Mouse (Mus musculus): ENCODE results near the gene Elf2. TPM values are rescaled to one million over a fixed set of nuclear protein-coding genes. Genes with fewer than 3 reads are reported as not detected.
A peak's percentile ranks its signal among the peaks of the same experiment; 100 is the strongest.
"Not testable (repeated sequence)": the region's sequence is repeated elsewhere in the genome, so short reads cannot be mapped to it uniquely, and the experiment has no call there.

Gene Elf2
- polyA plus RNA-seq, 1 experiment from 2014 or later, result 50.3 TPM

DNA sequence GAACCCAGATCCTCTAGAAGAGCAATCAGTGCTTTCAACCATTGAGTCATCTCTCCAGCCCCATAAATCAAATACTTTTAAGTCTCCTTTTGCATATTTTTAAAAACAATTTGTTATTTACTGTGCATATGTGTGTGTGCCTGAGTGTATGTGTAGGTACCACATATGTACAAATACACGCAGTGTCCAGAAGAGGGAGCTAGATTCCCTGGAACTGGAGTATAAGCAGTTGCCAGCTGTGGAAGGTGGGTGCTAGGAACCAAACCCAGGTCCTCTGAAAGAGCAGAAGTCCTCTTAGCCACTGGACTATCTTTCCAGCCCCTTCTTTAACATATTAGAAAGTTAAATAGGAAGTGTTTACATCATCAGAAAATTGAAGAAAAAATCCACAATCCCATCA lies 15.0 kb downstream of the Elf2 start:
- no peak for ATAC-seq
- H3K27me3 ChIP-seq, result no peaks in the 10 kb centered on the region
- no peak overlapping the region for H3K4me3 ChIP-seq (replicated peaks)
- H3K27ac ChIP-seq, result no peak overlapping the region
- H3K36me3 ChIP-seq, result peaks cover 37% of the 10 kb centered on the region
- no peak overlapping the region for H3K9ac ChIP-seq (replicated peaks)
- H3K4me2 ChIP-seq (replicated peaks), result no peak overlapping the region
- 91% methylated on average over 1 of the region's 1 CpGs for WGBS
- 0 out of 2 replicates have a peak, but pooled peaks cover 4% of the 10 kb centered on the region for H3K9me3 ChIP-seq
- no peaks in the 10 kb centered on the region; the same call in 1 of the 2 replicates for H3K4me1 ChIP-seq (replicated peaks)

DNA sequence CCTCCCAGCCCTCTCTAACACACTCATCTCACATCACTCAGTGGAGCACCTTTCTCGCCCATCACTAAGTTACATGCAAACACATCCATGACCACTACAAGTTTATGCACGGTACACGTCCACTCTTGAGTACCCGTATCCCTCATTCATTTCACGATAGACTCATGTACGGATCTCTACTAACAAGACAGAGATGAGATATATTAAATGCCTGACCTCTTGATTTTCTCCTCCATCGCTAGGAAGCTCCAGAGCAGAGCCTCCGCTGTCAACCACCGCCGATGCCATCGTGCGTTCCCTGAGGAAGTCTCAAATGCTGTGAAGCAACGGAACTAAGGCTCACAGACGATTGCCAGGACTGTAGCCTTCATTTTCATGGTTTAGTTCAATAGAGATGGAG lies 17.5 kb downstream of the Elf2 start:
- H3K4me2 ChIP-seq (replicated peaks), result no peak overlapping the region

DNA sequence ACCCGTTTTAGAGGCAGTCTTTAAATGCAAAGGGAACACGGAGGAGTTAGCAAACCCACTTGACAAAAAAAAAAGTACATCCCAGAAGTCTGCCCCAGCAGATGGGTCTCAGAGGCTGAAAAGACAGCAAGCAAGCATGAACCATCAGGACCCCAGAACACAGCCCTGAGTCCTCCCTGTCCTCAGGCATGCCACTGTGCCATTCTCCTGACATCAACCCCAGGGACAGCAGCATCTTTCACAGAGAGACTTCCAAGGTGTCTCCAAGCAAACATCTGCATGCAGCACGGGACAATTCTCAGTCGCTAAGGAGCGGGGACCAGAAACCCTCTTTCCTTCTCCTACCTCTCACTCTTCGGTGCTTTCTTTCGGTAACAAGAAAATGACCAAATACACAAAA lies 18.1 kb downstream of the Elf2 start:
- H3K4me3 ChIP-seq (replicated peaks), result no peak overlapping the region
- no peak overlapping the region for H3K9ac ChIP-seq (replicated peaks)
- H3K36me3 ChIP-seq, result peaks cover 60% of the 10 kb centered on the region
- H3K27ac ChIP-seq, result no peak overlapping the region
- H3K4me2 ChIP-seq (replicated peaks), result no peak overlapping the region
- no peak for ATAC-seq
- no peaks in the 10 kb centered on the region for H3K27me3 ChIP-seq
- H3K4me1 ChIP-seq (replicated peaks), result no peaks in the 10 kb centered on the region
- 92% methylated on average over 7 of the region's 7 CpGs for WGBS
- H3K9me3 ChIP-seq, result 0 out of 2 replicates have a peak, but pooled peaks cover 4% of the 10 kb centered on the region

More for the DNA sequence above, 17.5 kb downstream of the Elf2 start:
- Histone ChIP-seq H3K27me3 (no peaks in the 10 kb centered on the region), H3K9ac (replicated peaks) (no peak overlapping the region), H3K4me3 (replicated peaks) (no peak overlapping the region), H3K36me3 (peaks cover 55% of the 10 kb centered on the region), H3K27ac (no peak overlapping the region), H3K9me3 (0 out of 2 replicates have a peak, but pooled peaks cover 4% of the 10 kb centered on the region), H3K4me1 (replicated peaks) (no peaks in the 10 kb centered on the region)
- 97% methylated on average over 14 of the region's 14 CpGs for WGBS
- no peak for ATAC-seq

DNA sequence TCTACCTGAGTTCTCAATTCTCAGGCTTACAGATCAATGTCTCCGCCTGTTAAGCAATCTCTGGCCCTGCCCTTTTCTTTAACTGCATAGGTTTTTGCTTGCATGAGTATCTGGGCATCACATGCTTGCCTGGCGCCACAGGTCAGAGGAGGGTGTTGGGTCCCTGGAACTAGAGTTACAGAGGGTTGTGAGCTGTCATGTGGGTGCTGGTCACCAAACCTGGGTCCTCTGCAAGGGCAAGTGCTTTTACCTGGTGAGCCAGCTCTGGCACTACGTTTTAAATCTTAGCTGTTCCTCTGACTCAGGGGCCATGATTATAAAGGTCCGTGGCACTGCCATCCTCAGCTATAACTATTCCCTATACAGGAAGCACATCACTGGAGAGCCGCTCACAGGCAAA lies 19.3 kb downstream of the Elf2 start:
- Histone ChIP-seq H3K4me3 (replicated peaks) (no peak overlapping the region), H3K4me1 (replicated peaks) (no peaks in the 10 kb centered on the region), H3K27me3 (no peaks in the 10 kb centered on the region), H3K36me3 (peaks cover 60% of the 10 kb centered on the region), H3K4me2 (replicated peaks) (no peak overlapping the region), H3K9ac (replicated peaks) (no peak overlapping the region), H3K27ac (no peak overlapping the region), H3K9me3 (no peaks in the 10 kb centered on the region)
- 93% methylated on average over 5 of the region's 5 CpGs for WGBS
- ATAC-seq, result no peak

DNA sequence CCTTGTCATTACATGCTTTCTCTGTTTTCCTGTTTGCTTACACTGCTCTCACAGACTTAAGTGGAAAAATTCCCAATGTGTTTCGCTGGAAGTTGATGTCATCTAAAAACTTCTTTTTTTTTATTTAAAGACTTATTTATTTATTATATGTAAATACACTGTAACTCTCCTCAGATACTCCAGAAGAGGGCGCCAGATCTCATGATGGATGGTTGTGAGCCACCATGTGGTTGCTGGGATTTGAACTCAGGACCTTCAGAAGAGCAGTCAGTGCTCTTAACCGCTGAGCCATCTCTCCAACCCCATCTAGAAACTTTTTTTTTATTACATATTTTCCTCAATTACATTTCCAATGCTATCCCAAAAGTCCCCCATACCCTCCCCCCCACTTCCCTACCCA lies 22.4 kb downstream of the Elf2 start:
- not testable (repeated sequence) for H3K9ac ChIP-seq (replicated peaks); H3K4me1 ChIP-seq (replicated peaks); H3K4me3 ChIP-seq (replicated peaks); ATAC-seq; H3K27me3 ChIP-seq; H3K27ac ChIP-seq; H3K9me3 ChIP-seq; H3K4me2 ChIP-seq (replicated peaks)
- peaks cover 45% of the 10 kb centered on the region for H3K36me3 ChIP-seq
- 89% methylated on average over 3 of the region's 3 CpGs for WGBS

DNA sequence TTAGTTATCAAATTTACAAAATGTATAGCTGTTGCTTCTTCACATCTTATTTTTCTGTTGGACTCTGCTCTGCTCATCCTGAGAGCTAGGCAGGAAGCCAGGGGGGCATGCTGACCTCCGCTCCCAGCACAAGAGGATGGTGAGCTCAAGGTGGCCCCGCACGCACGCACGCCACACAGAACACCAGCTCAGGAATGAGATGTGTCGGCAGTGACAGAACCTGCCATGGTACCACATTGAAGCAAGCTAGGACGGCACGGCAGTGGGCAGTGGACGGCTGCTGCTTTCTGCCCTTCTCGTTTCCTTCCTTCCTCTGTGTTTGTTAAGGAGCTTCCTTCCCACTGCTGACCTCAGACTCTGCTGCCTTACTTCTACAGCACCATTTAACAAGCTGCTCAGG lies 23.6 kb downstream of the Elf2 start:
- Histone ChIP-seq H3K4me2 (replicated peaks) (no peak overlapping the region), H3K9ac (replicated peaks) (no peak overlapping the region), H3K9me3 (no peaks in the 10 kb centered on the region), H3K4me1 (replicated peaks) (no peaks in the 10 kb centered on the region), H3K27ac (no peak overlapping the region), H3K27me3 (no peaks in the 10 kb centered on the region), H3K4me3 (replicated peaks) (no peak overlapping the region), H3K36me3 (peaks cover 36% of the 10 kb centered on the region)
- no peak for ATAC-seq
- 92% methylated on average over 10 of the region's 10 CpGs for WGBS

DNA sequence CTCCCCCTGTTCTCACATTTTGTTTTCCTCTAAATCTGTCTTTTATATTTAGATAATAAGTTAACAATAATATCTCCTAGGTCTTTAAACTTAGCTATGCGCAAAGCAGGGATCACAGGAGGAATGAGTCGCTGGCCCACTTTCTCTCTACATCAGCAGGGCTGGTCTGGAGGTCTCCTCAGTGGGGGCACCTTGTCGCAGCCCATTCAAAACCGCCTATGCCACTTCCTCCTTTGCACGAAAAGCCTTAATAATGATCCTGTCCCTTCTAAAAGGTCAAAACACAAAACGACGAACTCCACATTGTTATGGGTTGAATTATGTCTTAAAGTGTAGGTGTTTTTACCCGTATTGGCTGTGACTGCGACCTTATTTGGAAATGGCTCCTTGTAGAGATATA lies 28.8 kb downstream of the Elf2 start:
- no peak overlapping the region for H3K27ac ChIP-seq
- no peak overlapping the region for H3K4me2 ChIP-seq (replicated peaks)
- H3K36me3 ChIP-seq, result peaks cover 11% of the 10 kb centered on the region
- peaks cover 11% of the 10 kb centered on the region; the same call in 1 of the 2 replicates for H3K4me1 ChIP-seq (replicated peaks)
- H3K4me3 ChIP-seq (replicated peaks), result no peak overlapping the region
- no peak for ATAC-seq
- WGBS, result 50% methylated on average over 9 of the region's 9 CpGs
- H3K9me3 ChIP-seq, result no peaks in the 10 kb centered on the region
- H3K9ac ChIP-seq (replicated peaks), result no peak overlapping the region
- H3K27me3 ChIP-seq, result no peaks in the 10 kb centered on the region

DNA sequence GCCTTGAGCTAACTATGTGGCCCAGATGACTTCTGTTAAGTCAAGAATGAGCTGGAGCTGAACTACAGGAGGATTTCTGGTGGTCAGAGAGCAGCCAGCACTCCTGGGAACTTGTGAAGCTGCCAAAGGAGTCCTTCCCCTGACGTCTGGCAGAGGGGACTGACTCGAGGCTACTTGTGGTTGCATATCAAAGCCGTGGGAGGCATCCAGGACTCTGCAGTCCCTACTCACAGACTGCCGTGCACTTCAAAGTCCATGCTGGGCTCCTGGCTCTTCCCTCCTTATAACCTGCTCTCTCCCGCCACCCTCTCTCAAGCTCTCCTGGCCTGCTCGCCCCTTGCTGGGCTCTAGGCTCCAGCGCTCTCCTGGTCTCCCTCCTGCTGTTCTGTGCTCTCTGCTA lies 30.4 kb downstream of the Elf2 start:
- H3K27me3 ChIP-seq, result no peaks in the 10 kb centered on the region
- H3K36me3 ChIP-seq, result peaks cover 15% of the 10 kb centered on the region
- H3K4me1 ChIP-seq (replicated peaks), result peaks cover 11% of the 10 kb centered on the region; the same call in 1 of the 2 replicates
- H3K9ac ChIP-seq (replicated peaks), result no peak overlapping the region
- WGBS, result 43% methylated on average over 7 of the region's 7 CpGs
- no peak overlapping the region for H3K27ac ChIP-seq
- no peak overlapping the region for H3K4me3 ChIP-seq (replicated peaks)
- no peaks in the 10 kb centered on the region for H3K9me3 ChIP-seq
- no peak overlapping the region for H3K4me2 ChIP-seq (replicated peaks)
- ATAC-seq, result peak; percentile 55; the same call in 1 of the 2 replicates

DNA sequence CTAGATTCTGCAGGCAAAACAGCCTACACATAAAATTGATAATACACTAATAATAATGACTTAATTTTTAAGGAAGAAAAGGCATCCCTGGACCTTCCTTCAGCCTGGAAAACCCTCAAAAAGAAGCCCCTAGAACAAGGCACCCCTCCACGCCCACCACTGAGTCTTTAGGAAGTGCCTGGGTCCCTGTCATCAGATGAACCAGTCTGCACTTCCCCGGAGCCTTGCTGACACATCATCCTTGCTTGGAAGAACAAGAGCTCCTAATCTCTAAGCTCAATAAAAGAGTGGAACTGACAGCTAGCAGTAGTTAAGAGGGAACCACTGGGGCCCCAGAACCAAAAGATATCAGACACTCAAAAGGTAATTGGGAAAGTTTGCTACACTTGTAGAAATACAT lies 33.8 kb downstream of the Elf2 start:
- WGBS, result 76% methylated on average over 2 of the region's 2 CpGs
- Histone ChIP-seq H3K4me2 (replicated peaks) (no peak overlapping the region), H3K36me3 (peaks cover 21% of the 10 kb centered on the region), H3K9ac (replicated peaks) (no peak overlapping the region), H3K27me3 (no peaks in the 10 kb centered on the region), H3K4me3 (replicated peaks) (no peak overlapping the region), H3K4me1 (replicated peaks) (peaks cover 11% of the 10 kb centered on the region; the same call in 1 of the 2 replicates), H3K27ac (no peak overlapping the region), H3K9me3 (no peaks in the 10 kb centered on the region)
- ATAC-seq, result no peak

DNA sequence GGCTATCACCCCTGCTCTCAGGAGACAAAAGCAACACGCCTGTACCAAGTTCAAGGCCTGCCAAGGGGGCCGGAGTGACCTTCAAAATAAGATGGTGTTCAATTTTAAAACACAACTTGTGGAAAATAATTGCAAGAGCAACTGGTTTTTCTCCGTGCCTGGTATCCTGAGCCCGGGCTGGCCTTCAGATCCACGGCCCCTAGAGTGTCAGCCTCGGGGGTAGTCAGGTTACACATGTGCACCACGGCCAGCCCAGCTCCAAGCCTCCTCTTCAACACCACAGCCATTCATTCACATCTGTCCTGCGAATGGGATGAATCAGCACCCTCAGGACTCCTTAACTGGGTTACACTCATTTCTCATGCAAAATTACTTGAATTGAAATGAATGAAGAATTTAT lies 34.5 kb downstream of the Elf2 start:
- WGBS, result 92% methylated on average over 8 of the region's 8 CpGs
- no peak overlapping the region for H3K27ac ChIP-seq
- H3K4me1 ChIP-seq (replicated peaks), result peaks cover 9% of the 10 kb centered on the region; the same call in 1 of the 2 replicates
- H3K4me2 ChIP-seq (replicated peaks), result no peak overlapping the region
- H3K4me3 ChIP-seq (replicated peaks), result no peak overlapping the region
- H3K36me3 ChIP-seq, result peaks cover 25% of the 10 kb centered on the region
- ATAC-seq, result no peak
- H3K9me3 ChIP-seq, result no peaks in the 10 kb centered on the region
- no peak overlapping the region for H3K9ac ChIP-seq (replicated peaks)
- no peaks in the 10 kb centered on the region for H3K27me3 ChIP-seq

DNA sequence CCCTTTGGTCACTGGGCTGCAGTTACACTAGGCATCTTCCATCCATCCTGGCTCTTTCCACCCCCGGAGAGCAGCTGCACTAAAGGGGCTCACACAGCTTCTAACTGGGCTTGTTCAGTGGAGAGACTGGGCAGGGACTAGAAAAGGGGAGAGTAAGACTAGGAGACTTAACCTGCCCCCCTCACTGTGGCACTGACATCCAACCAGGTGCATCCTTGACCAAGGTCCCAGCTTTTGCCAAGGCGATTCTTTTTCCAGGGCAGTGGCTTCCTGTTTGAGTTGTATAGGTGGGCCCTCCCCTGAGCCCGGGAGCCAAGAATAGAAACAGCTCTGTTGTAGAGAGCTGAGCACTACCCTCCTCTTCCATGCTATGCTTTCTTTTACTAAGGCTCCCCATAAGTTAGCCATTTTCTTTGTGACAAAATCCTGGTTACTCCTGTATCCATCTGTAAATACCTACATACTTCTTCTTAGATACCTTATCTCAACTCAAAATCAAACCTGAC lies 37.4 kb downstream of the Elf2 start:
- no peak overlapping the region for H3K4me3 ChIP-seq (replicated peaks)
- no peak overlapping the region for H3K9ac ChIP-seq (replicated peaks)
- 88% methylated on average over 3 of the region's 3 CpGs for WGBS
- no peaks in the 10 kb centered on the region for H3K9me3 ChIP-seq
- ATAC-seq, result no peak
- peaks cover 18% of the 10 kb centered on the region for H3K36me3 ChIP-seq
- H3K27me3 ChIP-seq, result no peaks in the 10 kb centered on the region
- H3K4me1 ChIP-seq (replicated peaks), result no peaks in the 10 kb centered on the region
- H3K4me2 ChIP-seq (replicated peaks), result no peak overlapping the region
- H3K27ac ChIP-seq, result no peak overlapping the region

DNA sequence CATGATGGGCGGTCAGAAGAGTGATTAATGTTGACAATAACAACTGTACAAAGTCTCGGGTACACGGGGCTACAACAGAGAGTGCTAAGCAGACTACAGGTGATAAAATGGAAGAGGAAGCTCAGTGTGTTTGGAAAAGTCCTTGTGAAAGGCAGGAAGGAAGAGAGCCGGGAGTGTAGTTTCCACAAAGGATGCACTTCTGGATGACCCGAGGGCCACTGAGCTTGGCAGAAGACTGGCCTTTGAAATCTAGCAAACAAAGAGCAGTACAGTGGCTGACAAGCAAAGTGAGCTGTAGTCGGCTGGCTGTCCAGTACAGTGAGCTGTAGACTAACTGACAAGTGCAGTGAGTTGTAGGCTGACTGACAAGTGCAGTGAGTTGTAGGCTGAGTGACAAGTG lies 38.9 kb downstream of the Elf2 start:
- H3K4me3 ChIP-seq (replicated peaks), result no peak overlapping the region
- no peak overlapping the region for H3K4me2 ChIP-seq (replicated peaks)
- no peaks in the 10 kb centered on the region for H3K4me1 ChIP-seq (replicated peaks)
- no peaks in the 10 kb centered on the region for H3K27me3 ChIP-seq
- peaks cover 18% of the 10 kb centered on the region for H3K36me3 ChIP-seq
- H3K9me3 ChIP-seq, result no peaks in the 10 kb centered on the region
- WGBS, result 91% methylated on average over 6 of the region's 6 CpGs
- no peak overlapping the region for H3K9ac ChIP-seq (replicated peaks)
- H3K27ac ChIP-seq, result no peak overlapping the region
- no peak for ATAC-seq

DNA sequence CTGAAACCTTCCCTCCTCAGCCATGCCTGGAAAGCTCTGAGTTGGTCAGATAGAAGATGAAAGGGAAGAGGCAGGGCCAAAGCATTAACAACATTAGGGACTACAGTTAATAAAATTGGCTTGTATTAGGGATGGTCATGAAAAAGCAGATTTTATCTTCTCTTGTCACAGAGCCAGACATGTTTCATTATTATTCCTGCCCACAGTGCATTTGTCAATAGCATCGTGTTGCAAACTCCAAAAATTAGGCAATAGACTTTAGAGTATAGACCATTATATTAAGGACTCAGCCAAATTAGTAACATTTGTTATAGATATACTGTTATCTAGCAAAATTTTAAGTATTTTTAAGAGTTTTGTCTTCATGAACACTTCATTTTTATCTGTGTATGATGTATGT lies 43.7 kb downstream of the Elf2 start:
- H3K9me3 ChIP-seq, result no peaks in the 10 kb centered on the region
- no peak overlapping the region for H3K4me3 ChIP-seq (replicated peaks)
- WGBS, result 78% methylated on average over 1 of the region's 1 CpGs
- no peak overlapping the region for H3K4me2 ChIP-seq (replicated peaks)
- H3K36me3 ChIP-seq, result peaks cover 15% of the 10 kb centered on the region
- ATAC-seq, result no peak
- peaks cover 4% of the 10 kb centered on the region; the same call in 1 of the 2 replicates for H3K4me1 ChIP-seq (replicated peaks)
- H3K27ac ChIP-seq, result no peak overlapping the region
- H3K27me3 ChIP-seq, result no peaks in the 10 kb centered on the region
- H3K9ac ChIP-seq (replicated peaks), result no peak overlapping the region

Measured in midbrain, embryonic 13.5 days (tissue).